Mouse (Mus musculus): ENCODE measurements around the gene Tomm40l. TPM values are rescaled to one million over a fixed set of nuclear protein-coding genes. Genes with fewer than 3 reads are reported as not detected.

Tomm40l gene
- polyA plus RNA-seq, 1 experiment from 2014 or later, result 20.2 TPM

DNA sequence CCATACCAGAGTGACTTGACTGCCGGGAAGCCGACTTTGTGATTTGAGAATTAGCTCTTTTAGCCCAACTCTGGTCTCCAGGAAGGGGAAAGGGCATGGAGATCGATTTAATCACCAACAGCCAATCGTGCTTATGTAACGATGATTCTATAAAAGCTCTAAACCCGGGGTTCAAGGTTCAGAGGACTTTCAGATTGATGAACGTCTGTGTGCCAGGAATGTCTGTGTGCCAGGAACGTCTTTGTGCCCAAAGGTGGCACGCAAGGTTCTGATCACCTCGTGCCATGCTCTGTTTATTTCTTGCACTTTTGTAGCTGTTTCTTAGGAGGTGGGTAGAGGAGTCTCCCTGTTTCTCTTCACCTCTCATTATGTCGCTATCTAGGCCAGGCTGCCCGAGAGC lies 53.4 kb downstream of the Tomm40l start:
- 84% methylated on average over 12 of the region's 12 CpGs for WGBS
- H3K27ac ChIP-seq (replicated peaks; ENCODE audit: low read depth, low read length), result no peak overlapping the region
- H3K9me3 ChIP-seq (replicated peaks; ENCODE audit: control insufficient read depth, low read length), result no peaks in the 10 kb centered on the region
- ATAC-seq (replicated peaks; ENCODE audit: insufficient number of reproducible peaks, low FRiP score, low TSS enrichment, low read depth), result no peak
- no peak for DNase-seq (ENCODE audit: low spot score)
- no peaks in the 10 kb centered on the region for H3K36me3 ChIP-seq (replicated peaks; ENCODE audit: control insufficient read depth, insufficient read depth, low read depth, low read length)
- H3K4me3 ChIP-seq (ENCODE audit: low read depth, low read length), result no peak overlapping the region
- no peak overlapping the region for H3K9ac ChIP-seq (replicated peaks; ENCODE audit: low read length)
- no peaks in the 10 kb centered on the region for H3K27me3 ChIP-seq (ENCODE audit: control insufficient read depth, insufficient read depth, low read length)
- H3K4me1 ChIP-seq (ENCODE audit: control insufficient read depth, insufficient read depth, low read length), result no peaks in the 10 kb centered on the region
- no peak overlapping the region for H3K4me2 ChIP-seq (ENCODE audit: low read depth, low read length)

Other genes starting within 250 kb of the Tomm40l start
- 0.52 TPM in 1 of 2 replicates, not detected in the other for gene Fcgr2b, start 246.0 kb downstream of the Tomm40l start, polyA plus RNA-seq (2014; fragmentation: Nextera tagmentation; extraction: Ambion mirVana)
- gene Fcgr4, start 203.6 kb downstream of the Tomm40l start, polyA plus RNA-seq (2014; fragmentation: Nextera tagmentation; extraction: Ambion mirVana), result 0.17 and 0.22 TPM in 2 replicates
- 6.5 and 7.9 TPM in 2 replicates for gene Fcgr3, start 157.6 kb downstream of the Tomm40l start, polyA plus RNA-seq (2014; fragmentation: Nextera tagmentation; extraction: Ambion mirVana)
- gene Cfap126, start 108.6 kb downstream of the Tomm40l start, polyA plus RNA-seq (2014; fragmentation: Nextera tagmentation; extraction: Ambion mirVana), result 1.4 and 1.7 TPM in 2 replicates
- 252 and 267 TPM in 2 replicates for gene Sdhc, start 71.9 kb downstream of the Tomm40l start, polyA plus RNA-seq (2014; fragmentation: Nextera tagmentation; extraction: Ambion mirVana)
- gene Mpz, start 71.8 kb downstream of the Tomm40l start, polyA plus RNA-seq (2014; fragmentation: Nextera tagmentation; extraction: Ambion mirVana), result 1.1 and 1.9 TPM in 2 replicates
- gene Pcp4l1, start 26.2 kb downstream of the Tomm40l start, polyA plus RNA-seq (2014; fragmentation: Nextera tagmentation; extraction: Ambion mirVana), result 13.5 and 15.6 TPM in 2 replicates
- 0.22 and 0.26 TPM in 2 replicates for gene Nr1i3, start 8.5 kb downstream of the Tomm40l start, polyA plus RNA-seq (2014; fragmentation: Nextera tagmentation; extraction: Ambion mirVana)
- gene Apoa2, start 2.5 kb upstream of the Tomm40l start, polyA plus RNA-seq (2014; fragmentation: Nextera tagmentation; extraction: Ambion mirVana), result 3.5 and 3.7 TPM in 2 replicates
- gene Fcer1g, start 11.9 kb upstream of the Tomm40l start, polyA plus RNA-seq (2014; fragmentation: Nextera tagmentation; extraction: Ambion mirVana), result 19.9 and 22.0 TPM in 2 replicates
- gene Adamts4, start 27.9 kb upstream of the Tomm40l start, polyA plus RNA-seq (2014; fragmentation: Nextera tagmentation; extraction: Ambion mirVana), result 5.1 and 6.1 TPM in 2 replicates
- gene Ndufs2, start 28.9 kb upstream of the Tomm40l start, polyA plus RNA-seq (2014; fragmentation: Nextera tagmentation; extraction: Ambion mirVana), result 266 and 272 TPM in 2 replicates
- 56.8 and 60.5 TPM in 2 replicates for gene B4galt3, start 47.8 kb upstream of the Tomm40l start, polyA plus RNA-seq (2014; fragmentation: Nextera tagmentation; extraction: Ambion mirVana)
- 58.3 and 59.8 TPM in 2 replicates for gene Ppox, start 58.7 kb upstream of the Tomm40l start, polyA plus RNA-seq (2014; fragmentation: Nextera tagmentation; extraction: Ambion mirVana)
- 96.1 and 102 TPM in 2 replicates for gene Usp21, start 65.5 kb upstream of the Tomm40l start, polyA plus RNA-seq (2014; fragmentation: Nextera tagmentation; extraction: Ambion mirVana)
- 109 and 114 TPM in 2 replicates for gene Ufc1, start 72.5 kb upstream of the Tomm40l start, polyA plus RNA-seq (2014; fragmentation: Nextera tagmentation; extraction: Ambion mirVana)
- 51.7 and 56.7 TPM in 2 replicates for gene Dedd, start 106.6 kb upstream of the Tomm40l start, polyA plus RNA-seq (2014; fragmentation: Nextera tagmentation; extraction: Ambion mirVana)
- 29.8 and 31.5 TPM in 2 replicates for gene Nit1, start 123.1 kb upstream of the Tomm40l start, polyA plus RNA-seq (2014; fragmentation: Nextera tagmentation; extraction: Ambion mirVana)
- 60.7 and 70.1 TPM in 2 replicates for gene Pfdn2, start 123.2 kb upstream of the Tomm40l start, polyA plus RNA-seq (2014; fragmentation: Nextera tagmentation; extraction: Ambion mirVana)
- gene Klhdc9, start 138.3 kb upstream of the Tomm40l start, polyA plus RNA-seq (2014; fragmentation: Nextera tagmentation; extraction: Ambion mirVana), result 1.2 and 1.4 TPM in 2 replicates
- 2.4 and 2.5 TPM in 2 replicates for gene Nectin4, start 147.6 kb upstream of the Tomm40l start, polyA plus RNA-seq (2014; fragmentation: Nextera tagmentation; extraction: Ambion mirVana)
- gene Arhgap30, start 166.4 kb upstream of the Tomm40l start, polyA plus RNA-seq (2014; fragmentation: Nextera tagmentation; extraction: Ambion mirVana), result 0.39 and 0.52 TPM in 2 replicates
- gene Usf1, start 188.8 kb upstream of the Tomm40l start, polyA plus RNA-seq (2014; fragmentation: Nextera tagmentation; extraction: Ambion mirVana), result 101 and 108 TPM in 2 replicates
- gene Tstd1, start 196.4 kb upstream of the Tomm40l start, polyA plus RNA-seq (2014; fragmentation: Nextera tagmentation; extraction: Ambion mirVana), result 2.2 and 3.2 TPM in 2 replicates
- gene F11r, start 215.0 kb upstream of the Tomm40l start, polyA plus RNA-seq (2014; fragmentation: Nextera tagmentation; extraction: Ambion mirVana), result 21.1 and 23.1 TPM in 2 replicates